Mouse (Mus musculus) spleen, adult 2 months (tissue): Measurements from ENCODE around the gene Gpc5.

Experiments
- CTCF ChIP-seq: fragments of 200-500 bp; IDR thresholded peaks from 2 replicates; pipeline ENCODE4 v1.5.1; 2011; ENCODE audit warnings: mild to moderate bottlenecking, inconsistent platforms; ENCODE audit not compliant: insufficient read depth, insufficient read length, insufficient replicate concordance; ENCODE audit errors: extremely low read depth
- POLR2A ChIP-seq: fragments of 200-500 bp; IDR thresholded peaks from 2 replicates; pipeline ENCODE4 v1.6.1; 2011; ENCODE audit warnings: low read depth, low read length, inconsistent platforms

GRCm38 (mm10) chr14:116338395-116338794 lies 1246.4 kb downstream of the Gpc5 start:
- TF ChIP-seq CTCF = no peak
- TF ChIP-seq POLR2A = no peak
